Mouse (Mus musculus) v-Abl transformed pro-B cells (cell line): ENCODE results near the gene Figla.

Source experiments
- in situ Hi-C, 2 experiments: fragments of 400-800 bp; cut with MboI; formaldehyde crosslinking; loops; one replicate each; pipeline ENCODE4 v1.15.1; 2025; ENCODE audit not compliant: unreplicated experiment in 2 of 2

The Figla gene

GRCm38 (mm10) chr6:86064318-86065016 is 48.5 kb downstream of the Figla start:
- in situ Hi-C loops = no loop called here

GRCm38 (mm10) chr6:86066727-86067126 is 50.8 kb downstream of the Figla start:
- in situ Hi-C loops = no loop called here

GRCm38 (mm10) chr6:86067145-86067544 is 51.2 kb downstream of the Figla start:
- in situ Hi-C loops = no loop called here

GRCm38 (mm10) chr6:86069009-86069408 is 53.0 kb downstream of the Figla start:
- in situ Hi-C loops = no loop called here

- in situ Hi-C loops = no loop called here
Observed at GRCm38 (mm10) chr6:86069856-86070255, 53.9 kb downstream of the Figla start.

GRCm38 (mm10) chr6:86070277-86070676 is 54.3 kb downstream of the Figla start:
- in situ Hi-C loops = no loop called here
